Mouse (Mus musculus) MEL-GATA-1-ER (cell line): ENCODE data around the gene Olfr1076.
A peak's percentile ranks its signal among the peaks of the same experiment; 100 is the strongest.
"Not testable (repeated sequence)": the region's sequence is repeated elsewhere in the genome, so short reads cannot be mapped to it uniquely, and the experiment has no call there.

Source experiments
- DNase-seq: peaks from one replicate; pipeline ENCODE4 v3.0.0-alpha.2; 2012; ENCODE audit warnings: low read depth; ENCODE audit errors: extremely low read depth

The Olfr1076 gene

GRCm38 (mm10) chr2:86508161-86508560 is at the start of gene Olfr1076:
Gene Olfr1076, plus strand, starts transcription at chr2:86508461.
- DNase-seq: no peak

- peak; percentile 6 for DNase-seq
Observed at GRCm38 (mm10) chr2:86460434-86460833, 47.8 kb upstream of the Olfr1076 start.

DNA sequence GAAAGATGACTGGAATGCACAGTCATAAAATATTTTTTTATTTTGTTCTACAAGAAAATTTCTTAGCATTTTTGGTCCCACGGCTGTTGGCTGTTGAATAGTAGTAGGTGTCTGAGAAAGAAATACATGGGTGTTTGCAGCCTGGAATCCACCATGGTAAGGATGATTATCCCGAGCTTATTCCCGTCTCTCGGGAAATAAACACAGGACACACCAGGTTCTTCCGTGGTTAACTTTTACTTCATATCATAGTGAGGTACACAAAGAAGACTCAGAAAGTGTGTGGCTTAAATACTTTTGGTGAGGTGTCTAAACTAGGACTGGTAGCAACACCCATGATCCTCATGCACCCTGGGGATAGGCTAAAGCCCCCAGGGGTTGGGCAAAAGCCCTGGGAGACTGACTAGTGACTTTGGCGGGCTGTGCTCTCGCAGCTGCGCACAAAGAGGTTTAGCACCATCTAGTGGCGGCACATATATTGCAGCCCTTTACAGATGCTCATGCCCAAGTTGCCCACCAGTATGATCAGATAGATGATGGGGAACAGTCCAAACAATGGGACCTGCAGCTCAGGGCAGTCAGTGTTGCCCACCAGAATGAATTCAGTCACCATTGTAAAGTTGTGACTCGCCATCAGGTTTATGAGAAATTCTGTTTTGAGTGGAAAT is 43.7 kb upstream of the Olfr1076 start:
- DNase-seq: no peak

GRCm38 (mm10) chr2:86487286-86487685 is 21.0 kb upstream of the Olfr1076 start, which contains the start of gene Olfr228:
Gene Olfr228, minus strand, starts transcription at chr2:86487386.
- DNase-seq: no peak

- no peak for DNase-seq
Observed at GRCm38 (mm10) chr2:86530991-86531390, 22.7 kb downstream of the Olfr1076 start.

DNA sequence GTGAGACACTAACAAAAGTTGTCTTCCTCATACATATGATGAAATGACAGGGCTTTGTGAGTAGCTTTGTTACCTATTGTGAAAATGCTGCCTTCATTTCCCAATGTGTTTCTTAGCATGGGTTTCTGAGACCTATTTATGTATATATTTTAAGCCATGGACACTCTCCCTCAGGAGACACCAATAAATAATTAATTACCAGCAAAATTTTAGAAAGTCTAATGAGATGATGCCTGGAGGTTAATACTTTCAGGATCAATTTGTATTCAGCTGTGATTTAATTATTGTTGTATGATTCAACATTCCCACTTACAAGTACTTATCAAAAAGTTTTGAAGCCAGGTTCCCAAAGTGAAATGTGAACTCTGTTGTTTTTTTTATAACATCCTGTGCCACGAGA is 34.1 kb downstream of the Olfr1076 start, which contains the start of gene Olfr1079:
Olfr1079 (minus strand) TSS at position 101 of the 400 bp plus-strand sequence.
- no peak for DNase-seq

- not testable (repeated sequence) for DNase-seq
Observed at GRCm38 (mm10) chr2:86558135-86558534, 49.9 kb downstream of the Olfr1076 start, which contains the start of gene Olfr1080. Gene Olfr1080, minus strand, starts transcription at chr2:86558235.
